Mouse (Mus musculus) heart, postnatal 0 days (tissue): ENCODE results near the gene Erg.

Experiments used
- CTCF ChIP-seq: IDR thresholded peaks from 2 replicates; pipeline ENCODE4 v1.5.1; 2016; ENCODE audit warnings: antibody characterized with exemption, control low read depth, low read depth
- EP300 ChIP-seq: IDR thresholded peaks from 2 replicates; pipeline ENCODE4 v1.6.1; 2016; ENCODE audit warnings: antibody characterized with exemption, low read depth

DNA sequence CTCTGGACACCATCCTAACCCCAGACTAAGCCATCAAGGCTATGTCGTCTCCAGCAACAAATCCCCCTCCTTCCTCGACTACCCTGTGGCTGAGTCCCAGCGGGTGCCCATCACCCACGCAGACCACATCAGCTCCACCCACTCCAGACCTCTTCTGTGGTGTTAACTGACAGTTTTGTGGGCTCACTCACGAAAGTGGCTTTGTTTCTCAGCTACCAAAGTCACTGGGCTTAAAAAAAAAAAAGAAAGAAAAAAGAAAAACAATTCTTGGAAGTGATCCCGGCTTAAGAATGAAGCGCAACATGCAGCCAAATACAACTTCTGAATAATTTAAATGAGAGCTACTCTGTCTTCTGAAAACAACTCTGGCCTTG is 11.2 kb upstream of the Erg start:
- TF ChIP-seq CTCF = no peak
- TF ChIP-seq EP300 = no peak
